Mouse (Mus musculus): Measurements from ENCODE around the gene Scaf4.

DNA sequence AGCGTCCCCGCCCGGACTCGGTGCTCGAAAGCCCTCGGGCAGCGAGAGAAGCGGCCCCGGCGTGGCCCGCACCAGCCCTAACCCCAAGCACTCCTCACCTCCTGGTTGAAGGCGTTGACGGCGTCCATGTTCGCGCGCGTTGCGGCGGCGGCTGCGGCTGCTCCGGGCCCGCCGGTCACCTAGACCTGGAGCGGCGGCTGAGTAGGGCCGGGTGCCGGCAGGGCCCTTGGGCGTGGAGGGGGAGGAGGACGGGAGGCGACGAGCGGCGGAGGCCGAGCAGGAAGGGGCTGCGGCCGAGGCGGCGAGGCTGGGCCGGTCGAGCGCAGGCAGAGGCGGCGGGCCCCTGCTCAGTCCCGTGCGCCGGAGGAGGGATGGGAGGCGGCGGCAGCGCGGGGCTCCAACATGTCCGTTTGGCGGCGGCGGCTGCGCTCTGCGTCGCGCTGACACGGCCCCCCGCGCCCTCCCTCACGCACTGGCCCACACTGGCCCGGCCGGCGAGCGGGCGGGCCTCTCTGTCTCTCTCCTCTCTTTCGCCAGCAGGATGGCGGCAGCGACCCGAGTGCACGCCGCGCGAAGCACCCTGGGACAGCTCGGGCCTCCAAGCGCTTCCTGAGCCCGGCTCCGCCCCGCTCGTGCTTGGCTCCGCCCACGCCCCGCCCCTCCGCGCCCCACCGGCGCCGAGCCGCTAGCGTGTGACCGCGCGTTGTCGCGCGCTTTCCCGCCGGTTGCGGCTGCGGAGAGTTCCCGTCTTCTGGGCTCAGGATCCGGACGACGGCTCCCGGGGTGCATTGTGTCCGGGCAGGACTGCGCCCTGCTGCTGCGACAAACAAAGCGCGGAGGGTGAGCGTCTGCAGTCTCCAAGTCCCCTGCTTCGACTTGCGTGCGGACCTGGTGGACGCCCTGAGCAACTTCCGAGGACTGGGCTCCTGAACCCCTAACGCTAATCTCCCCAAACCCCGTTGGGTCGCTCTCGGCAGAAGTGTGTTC lies at the start of gene Scaf4:
- TF ChIP-seq CTCF (IDR thresholded peaks at IDR 0.05; ENCODE audit: low read depth, low read length) = no peak
- peak; percentile 79 for TF ChIP-seq POLR2A (IDR thresholded peaks at IDR 0.05; ENCODE audit: insufficient read depth, low read length)
- no peak for TF ChIP-seq EP300 (IDR thresholded peaks at IDR 0.05; ENCODE audit: insufficient read depth, low read depth, low read length)

All from ES-Bruce4 (cell line).